Mouse (Mus musculus) cerebellum, adult 9-11 months (tissue): ENCODE data around the gene Krt8.

Source experiments
- DNase-seq: peaks from one replicate; pipeline ENCODE4 v3.0.0; 2022

Krt8 gene

DNA sequence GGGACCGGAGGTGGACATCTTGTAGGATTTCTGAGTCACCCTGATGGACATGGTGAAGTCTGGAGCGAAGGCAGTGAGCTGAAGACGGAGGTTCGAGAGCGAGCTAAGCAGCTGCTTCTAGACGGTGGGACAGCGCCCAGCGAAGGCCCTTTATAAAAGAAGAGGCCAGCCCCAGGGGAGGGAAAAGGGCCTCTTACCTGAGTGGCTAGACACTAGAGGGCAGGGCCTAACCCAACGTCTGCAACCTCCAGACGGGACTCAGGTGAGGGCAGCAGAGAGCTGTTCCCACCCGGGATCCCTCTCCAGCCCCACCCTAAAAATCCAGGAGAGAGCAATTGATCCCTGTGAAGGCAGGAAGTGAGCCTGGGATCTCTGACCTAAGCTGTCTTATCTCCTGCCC is at the start of gene Krt8:
Krt8 (minus strand) TSS at position 294 of the 400 bp plus-strand sequence.
- DNase-seq = no peak

DNA sequence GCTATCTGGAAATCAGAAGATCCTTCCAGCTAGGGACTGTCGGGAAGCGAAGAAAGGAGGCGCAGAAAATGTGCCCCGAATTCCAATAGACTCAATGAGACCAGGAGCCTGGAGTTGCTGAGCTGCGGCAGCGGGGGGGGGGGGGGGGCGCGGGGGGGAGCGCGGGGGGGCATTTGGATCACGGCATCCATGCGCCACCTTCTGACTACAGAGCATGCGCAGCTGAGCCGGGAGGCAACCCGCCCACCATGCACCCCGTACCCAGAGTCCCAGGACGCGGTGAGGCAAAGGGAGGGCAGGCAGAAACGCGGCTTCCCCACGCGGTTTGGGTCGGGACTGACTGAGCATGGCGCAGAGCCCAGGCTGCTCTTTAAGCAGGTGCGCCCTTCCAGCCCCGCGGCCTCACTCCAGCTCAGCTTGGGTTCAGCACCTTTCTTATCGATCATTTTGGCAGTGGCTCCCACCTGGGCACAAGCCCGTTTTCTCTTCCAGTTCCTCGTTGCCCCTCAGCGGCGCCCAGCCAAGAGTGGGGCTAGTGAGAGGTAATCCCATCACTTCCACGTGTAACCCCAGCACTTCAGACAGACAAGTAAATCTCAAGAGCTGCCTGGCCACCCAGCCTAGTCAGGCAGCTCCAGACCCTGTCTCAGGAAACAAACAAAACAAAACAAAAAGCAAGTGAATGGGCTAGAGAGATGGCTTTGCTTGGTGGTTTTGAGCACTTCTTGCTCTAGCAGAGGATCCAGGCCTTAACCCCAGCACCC is 47.8 kb upstream of the Krt8 start:
- DNase-seq = peak; percentile 29

DNA sequence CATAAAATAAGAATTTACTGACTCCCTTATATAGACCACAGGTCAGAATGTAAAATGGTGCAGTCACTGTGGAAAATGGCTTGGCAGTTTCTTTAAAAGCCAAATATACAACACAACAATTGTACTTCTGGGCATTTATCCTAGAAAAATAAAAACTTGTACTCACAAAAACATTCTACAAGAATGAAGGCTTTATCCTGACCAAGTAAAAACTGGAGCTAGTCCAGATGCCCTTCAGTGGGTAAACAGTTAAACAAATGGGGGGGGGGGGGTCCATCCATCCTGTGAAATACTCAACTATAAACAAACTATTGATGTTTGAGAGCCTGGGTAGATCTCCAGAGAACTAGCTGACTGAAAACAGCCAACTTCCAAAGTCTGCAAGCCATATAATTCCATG is 45.6 kb upstream of the Krt8 start:
- no peak for DNase-seq

DNA sequence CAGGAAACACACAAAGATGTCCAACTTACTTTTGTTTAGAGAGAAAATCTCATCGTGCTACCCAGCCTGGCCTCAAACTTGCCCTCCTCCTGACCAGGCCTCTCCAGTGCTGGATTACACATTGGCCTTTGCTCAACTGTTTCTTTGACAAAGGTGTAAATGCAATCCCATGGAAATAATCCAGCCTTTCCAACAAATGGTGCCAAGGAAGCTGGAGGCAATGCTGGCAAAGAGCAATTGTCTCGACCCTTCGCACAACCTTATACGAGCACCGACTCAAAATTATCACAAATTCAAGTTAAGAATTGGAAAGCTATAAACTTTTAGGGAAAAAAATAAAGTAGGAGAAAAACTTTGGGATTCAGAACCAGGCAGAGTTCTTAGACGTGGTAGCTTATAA is 43.7 kb upstream of the Krt8 start:
- no peak for DNase-seq

DNA sequence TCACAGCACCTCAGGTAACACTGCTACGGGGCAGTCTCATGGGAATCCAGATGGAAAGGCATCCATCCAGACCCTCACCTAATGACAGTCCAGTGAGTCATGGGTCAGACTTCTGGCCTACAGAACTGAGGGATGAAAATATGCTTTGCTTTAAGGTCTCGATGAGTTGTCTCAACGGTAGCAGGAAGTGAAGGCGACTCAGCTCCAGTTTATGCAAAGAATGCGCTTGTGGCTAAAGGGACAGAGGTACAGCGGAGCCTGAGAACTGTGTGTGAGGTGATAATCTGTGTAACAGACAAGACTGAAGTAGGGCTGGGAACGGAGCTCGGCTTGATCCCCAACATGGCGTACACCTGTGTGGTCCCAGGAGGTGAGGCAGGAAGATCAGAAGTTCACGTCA is 41.4 kb upstream of the Krt8 start:
- no peak for DNase-seq

DNA sequence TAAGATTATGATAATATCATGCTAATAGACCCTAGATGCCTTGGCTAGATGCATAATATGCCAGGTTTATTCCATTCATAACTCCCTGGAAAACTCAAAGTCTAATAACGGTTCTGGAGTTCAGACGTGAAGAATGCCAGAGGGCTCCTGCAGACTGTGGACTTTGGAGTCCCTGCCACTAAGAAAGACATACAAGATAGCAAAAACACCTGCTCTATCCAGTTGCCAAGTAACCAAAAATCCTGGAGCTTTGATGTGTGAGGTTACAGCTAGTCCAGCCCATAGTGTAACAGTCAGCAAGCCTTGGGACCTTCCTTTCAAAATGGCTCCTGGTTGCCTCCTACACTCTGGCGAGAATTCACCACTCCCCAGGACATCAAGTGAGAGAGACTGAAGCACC is 40.5 kb upstream of the Krt8 start:
- DNase-seq = no peak

DNA sequence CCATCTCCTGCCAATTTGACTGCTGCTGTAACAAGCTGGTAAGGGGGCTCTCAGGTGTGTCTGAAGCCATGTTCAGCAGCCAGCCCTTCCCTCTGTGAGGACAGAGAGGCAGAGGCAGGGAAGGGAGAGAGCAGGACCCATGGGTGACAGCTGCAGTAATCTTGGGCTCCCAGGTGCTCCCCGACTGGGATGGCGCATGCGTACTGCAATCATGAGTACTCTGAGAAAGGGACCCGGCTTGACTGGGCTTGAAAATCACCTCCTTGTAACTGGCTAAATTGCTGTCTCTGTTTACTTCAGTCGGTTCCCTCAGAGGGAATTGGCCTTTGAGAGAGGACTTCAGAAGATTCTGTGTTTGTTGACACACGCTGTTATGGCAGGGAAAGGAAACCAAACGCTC is 37.7 kb upstream of the Krt8 start:
- DNase-seq = no peak

DNA sequence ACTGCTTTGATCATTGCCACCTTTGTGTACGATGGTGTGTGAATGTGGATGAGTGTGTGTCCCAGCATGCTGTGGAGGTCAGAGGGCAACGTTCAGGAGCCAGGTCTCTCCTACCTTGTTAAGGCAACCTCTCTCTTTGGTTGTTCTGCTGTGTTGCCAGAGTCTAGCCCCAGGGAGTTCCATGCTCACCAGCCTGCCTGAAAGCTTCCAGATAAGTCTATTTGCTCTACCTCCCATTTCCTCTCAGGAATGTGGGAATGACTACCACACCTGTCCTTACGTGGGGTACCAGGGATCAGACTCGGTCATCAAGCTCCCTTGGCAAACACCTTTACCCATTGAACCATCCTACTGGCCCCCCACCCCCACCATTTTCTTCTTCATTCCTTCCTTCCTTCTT is 36.0 kb upstream of the Krt8 start:
- DNase-seq = no peak

DNA sequence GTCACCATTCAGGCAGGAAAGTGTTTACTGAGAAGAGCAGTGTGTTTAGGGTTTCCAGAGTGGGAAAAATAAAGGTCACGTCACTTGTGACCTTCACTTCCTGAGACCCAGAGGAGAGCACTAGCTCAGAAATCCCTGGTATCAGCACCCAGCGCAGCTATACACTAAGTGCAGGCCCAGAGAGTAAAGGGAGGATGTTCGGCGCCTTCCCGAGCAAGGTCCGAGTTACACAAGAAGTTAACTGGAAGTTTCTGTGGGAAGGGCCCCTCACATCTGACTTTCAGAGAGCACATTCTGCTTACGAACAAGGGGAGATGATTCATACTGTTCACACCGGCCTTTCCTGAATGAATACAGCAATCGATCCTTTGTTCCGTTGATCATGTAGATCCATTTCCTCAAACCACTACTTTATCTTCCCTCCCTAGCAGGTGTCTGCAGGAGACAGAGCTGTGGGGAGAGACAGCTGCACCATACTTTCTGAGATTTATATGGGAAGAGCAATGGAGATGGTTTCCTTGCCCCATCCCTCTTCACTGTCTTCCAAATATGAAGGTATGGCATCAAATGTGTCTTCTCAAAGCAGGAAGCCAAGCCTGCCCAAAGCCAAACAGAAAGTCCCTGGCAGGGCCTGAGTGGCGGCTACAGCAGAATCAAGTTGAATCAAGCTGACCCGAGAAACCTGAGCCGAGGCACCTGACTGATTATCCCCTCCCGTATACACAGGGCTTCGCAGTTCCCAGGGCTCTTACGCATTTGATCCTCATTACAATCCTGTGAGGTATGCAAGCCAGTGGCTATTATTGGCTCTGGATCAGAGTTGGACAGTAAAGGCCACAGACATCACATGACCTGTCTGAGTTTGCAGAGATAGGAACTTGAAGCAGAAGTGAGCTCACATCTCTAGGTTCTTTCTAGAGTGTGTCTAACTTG is 30.1 kb upstream of the Krt8 start:
- no peak for DNase-seq

DNA sequence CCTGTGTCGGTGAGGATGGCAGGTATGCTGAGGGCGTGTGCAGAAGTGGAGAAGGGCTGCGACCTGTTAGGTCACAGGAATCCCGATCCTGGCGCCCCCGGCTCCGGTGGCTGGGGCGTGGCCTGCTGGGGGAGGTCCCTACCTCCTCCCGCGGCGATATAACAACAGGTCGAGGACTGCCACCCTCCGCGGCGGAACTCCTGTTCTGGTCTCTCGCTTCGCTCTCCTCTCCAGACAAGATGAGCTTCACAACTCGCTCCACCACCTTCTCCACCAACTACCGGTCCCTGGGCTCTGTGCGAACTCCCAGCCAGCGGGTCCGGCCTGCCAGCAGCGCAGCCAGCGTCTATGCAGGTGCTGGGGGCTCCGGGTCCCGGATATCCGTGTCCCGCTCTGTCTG is 23.8 kb upstream of the Krt8 start, which contains the start of gene Krt18:
Krt18 (plus strand) TSS at position 141 of the 400 bp plus-strand sequence.
- DNase-seq = no peak

DNA sequence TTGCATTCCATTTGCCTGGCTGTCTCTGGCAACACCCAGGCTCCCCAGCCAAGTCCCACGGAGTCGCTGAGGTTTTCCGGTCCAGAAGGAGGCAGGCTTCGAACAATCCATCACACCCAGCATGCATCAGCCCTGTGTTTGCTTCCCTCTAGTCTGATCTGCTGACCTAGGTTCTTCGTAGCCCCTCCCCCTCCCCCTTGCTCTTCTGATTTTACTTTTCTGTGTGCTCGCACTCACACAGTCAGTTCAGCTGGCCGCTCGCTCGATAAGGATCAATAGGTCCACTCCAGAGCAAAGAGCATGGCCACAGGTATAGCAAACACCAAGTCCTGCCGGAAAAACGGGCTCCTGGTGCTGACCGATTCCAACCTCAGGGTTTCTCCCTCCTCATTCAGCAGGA is 22.1 kb upstream of the Krt8 start:
- DNase-seq = no peak

DNA sequence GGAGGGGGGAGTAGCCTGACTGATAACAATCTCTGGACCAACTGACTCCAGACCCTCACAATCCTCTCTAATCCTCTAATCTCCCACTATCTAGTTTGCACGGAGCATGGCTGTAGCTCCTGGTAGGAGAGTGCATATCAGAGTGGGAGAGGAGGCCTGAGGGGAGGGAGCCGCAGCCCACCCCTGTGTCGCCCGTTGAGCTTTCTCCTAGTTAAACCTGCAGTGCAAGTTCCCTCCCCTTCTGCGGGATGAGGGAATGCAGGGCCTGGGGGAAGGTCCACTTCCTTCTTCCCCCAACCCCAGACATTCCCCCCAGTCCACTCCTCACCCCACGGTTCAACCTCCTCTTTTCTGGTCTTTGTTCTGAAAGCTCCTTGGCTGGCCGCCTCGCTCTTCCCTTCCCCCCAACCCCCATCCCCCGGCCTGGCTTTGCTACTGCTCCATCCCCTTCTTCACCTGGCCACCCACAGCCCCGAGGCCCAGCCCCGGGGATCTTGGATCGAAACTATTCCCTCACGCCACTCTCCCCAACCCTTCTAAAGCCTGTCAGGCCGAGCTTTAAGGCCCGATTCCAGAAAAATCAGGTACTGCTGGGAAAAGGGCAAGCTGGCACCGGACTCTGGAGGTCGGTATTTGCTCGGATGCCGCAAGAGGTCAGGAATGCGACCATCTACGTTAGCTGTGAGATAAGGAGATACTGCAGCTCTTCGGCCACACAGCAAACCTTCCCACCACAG is 21.0 kb upstream of the Krt8 start:
- no peak for DNase-seq

DNA sequence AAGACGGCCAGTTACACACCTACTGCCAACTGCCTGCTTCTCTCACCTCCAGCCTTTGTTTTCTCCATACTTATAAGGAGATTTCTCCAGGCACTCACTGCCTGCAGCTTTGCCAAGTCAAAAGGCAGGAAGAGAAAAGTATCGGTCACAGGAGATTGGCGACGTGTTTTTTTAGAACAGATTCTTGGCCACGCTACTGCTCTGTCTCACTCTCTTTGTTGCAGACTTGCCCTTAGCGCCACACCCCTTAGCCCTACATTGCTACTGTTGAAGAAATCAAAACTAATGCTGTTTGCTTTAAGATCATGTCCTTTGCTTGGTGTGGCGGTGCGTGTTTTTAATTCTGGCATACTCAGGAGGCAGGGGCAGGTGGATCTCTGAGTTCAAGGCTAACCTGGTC is 19.6 kb upstream of the Krt8 start:
- DNase-seq = no peak

DNA sequence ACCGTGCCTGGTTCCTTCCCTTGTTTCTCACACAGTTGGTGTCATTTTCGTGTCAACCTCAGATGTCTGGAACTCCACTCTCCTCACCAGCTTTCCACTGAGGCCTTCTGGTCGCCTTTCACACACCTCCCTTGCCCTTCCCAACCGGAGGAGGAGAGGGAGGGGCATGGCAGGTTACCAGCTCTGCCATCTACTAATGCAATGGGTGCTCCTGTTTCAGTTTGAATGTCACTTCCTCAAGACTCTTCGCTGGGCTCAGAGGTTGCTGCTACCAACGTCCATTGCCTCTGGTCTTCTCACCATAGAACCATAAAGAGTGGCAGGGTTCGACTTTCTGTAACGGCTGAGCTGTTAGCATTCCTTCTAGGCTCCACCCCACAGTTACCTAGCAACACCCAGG is 18.2 kb upstream of the Krt8 start:
- DNase-seq = no peak

DNA sequence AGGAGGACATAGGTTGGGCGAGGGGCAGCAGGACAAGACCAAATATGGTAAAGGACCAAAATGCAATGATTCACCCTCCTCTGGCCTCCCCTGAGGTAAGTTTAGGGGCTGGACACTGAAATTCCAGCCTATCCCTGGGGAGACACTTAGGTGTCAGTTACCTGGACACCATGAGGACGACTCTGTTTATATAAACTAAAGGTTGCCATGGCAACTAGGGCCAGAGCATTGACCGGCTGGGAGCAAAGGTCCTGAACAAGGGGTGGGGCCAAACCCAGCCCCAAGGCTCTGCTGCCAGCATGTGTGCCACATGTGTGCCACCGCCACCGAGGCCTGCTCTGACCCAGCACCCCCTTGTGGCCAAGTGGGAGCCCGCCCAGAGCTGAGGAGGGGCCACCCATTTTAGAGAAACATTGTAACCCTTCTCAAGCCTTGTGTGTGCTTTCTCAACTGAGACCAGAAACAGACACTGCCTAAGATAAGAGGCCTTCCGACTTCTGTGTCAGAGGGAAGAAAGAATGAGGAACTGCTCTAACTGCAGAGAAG is 13.7 kb upstream of the Krt8 start:
- no peak for DNase-seq

DNA sequence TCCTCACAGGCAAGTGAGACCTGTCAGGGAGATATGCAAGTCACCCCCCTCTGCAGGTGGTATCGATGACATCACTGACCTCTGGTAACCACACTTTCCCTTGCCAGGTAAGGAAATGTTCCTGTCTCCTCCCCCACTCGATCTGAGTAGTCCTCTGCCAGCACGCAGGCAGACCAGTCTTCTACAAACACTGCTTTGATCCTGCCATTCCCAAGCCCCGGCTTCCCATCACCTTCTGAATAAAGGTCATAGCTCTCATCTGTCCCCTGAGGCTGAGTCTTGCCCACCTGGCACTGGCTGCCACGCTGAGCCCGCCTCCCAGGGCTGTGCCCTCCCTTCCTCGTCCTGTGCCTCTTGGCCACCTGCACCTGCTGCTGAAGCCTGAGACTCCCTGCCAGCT is 12.5 kb upstream of the Krt8 start:
- no peak for DNase-seq

DNA sequence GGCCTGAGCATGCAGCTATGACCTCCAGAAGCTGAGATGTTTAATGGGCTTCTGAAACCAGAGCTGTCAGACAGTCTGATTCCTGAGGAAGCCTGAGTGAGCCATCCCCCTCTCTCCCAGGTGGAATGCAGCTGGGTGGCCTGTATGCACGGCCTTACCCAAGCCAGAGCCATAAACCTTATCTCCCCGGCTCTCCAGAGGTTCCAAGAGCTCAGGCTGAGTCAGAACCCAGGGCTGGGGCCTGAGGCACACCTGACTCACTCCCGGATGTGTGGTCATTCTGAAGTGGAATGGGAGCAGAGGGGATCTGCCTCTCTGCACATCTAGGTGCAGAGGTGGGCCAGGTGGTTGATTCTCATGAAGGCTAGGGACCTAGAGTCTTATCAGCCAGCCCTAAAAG is 11.8 kb upstream of the Krt8 start:
- DNase-seq = no peak

DNA sequence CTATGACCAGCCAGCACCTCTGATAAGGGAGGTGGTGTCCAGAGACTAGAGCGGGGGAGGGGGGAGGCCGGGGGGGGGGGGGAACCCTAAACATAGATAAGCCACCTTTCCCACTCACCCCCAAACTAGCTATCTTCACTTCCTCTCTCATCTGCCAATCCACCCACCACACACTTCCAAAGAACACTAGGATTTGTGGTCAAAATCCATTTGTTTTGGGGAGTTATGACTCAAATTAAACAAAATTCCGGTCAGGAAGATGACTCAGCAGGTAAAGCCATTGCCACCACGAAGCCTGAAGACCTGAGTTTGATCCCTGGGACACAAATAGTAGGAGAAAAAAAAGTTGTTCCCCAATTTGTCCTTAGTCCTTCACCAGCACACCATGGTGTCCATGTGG is 10.6 kb upstream of the Krt8 start:
- DNase-seq = no peak

DNA sequence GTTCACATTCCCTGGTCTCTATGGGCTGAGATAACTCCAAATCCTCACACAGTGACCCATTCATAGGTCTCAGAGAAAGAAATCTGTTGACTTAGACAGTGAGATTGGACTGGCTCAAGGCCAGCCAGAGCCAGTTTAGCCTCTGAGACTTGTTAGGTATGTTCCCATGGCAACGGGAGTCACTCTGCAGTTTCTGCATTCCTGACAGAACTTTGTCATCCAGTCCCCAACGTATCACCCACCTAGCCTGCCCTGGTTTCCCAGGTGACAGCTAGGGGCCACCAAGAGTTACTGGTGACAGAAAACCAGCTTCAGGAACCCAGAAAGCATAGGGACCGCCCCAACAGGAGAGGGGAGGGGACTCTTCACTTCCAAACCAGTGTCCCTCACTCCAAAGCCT is 9.4 kb upstream of the Krt8 start:
- DNase-seq = no peak

DNA sequence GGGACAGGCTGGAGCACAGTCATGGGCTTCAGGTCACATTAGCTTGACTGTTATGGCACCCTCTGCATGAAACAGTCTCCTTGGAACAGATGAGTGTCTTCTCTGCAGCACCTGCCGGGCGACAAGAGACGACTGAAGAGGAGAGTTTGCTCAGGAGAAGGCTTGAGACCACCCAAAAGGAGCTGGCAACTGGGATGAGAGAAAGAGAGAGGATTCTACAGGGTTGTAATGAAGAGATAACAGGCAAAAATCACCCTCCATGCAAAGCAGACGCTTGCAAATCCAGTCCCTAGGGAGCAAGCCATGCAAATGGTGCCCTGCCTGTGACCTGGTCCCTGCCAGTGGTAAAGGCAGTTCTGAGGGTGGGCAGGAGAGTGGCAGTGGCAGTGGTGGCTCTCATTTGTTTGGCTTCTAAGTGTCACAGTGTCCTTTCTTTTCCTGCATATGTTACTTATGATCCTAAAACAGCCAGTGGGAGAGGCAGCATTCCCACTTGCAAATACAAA is 8.0 kb upstream of the Krt8 start:
- DNase-seq = no peak

DNA sequence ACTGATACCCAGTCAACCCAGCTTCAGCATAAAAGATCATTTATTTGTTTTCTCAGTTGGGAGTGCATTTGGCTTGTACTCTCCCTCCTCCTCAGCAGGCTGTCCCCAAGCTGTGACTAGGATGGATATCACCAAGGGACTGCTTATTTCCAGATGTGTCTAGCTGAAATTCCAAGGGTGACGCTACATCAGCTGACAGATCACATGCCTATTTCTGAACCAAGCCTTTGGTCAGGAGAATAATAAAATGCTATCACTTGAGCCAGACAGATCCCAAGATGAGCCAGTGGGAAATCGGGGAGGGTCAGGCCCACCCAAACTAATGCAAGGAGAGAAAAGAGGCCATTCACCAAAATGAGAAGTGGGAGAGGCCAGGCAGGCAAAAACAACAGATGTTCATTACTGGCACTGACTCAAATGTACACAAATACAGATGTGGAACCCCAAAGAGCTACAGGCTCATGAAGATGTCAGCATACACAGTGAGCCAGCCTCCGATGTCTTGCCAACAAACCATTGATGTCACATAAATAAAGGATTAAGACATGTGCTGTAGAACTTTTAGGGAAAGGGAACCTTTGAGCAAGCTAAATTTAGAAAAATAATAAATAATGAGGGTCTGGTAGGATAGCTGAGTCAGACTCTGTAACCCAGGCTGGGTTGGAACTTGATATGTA is 6.4 kb upstream of the Krt8 start:
- DNase-seq = no peak
